Mouse (Mus musculus) embryonic facial prominence, embryonic 12.5 days (tissue): ENCODE results near the gene Nup155. TPM values are rescaled to one million over a fixed set of nuclear protein-coding genes. Genes with fewer than 3 reads are reported as not detected.

Source experiments
- ATAC-seq: fragments of 200-750 bp; cut with Nextera tagmentation; 2 replicates; pipeline ENCODE4 v1.8.0; 2017; ENCODE audit not compliant: insufficient number of reproducible peaks, insufficient read depth, low FRiP score, low TSS enrichment
- H3K27ac ChIP-seq: fragments of 300-500 bp; sonication (generic); 2 replicates; pipeline ENCODE4 v1.5.1; 2016; ENCODE audit warnings: mild to moderate bottlenecking
- H3K27me3 ChIP-seq: fragments of 300-500 bp; sonication (generic); 2 replicates; pipeline ENCODE4 v1.6.1; 2016; ENCODE audit warnings: mild to moderate bottlenecking, moderate library complexity
- H3K36me3 ChIP-seq: fragments of 300-500 bp; sonication (generic); 2 replicates; pipeline ENCODE4 v1.6.1; 2016; ENCODE audit warnings: mild to moderate bottlenecking
- H3K4me1 ChIP-seq: fragments of 300-500 bp; sonication (generic); 2 replicates; pipeline ENCODE4 v1.6.1; 2016
- H3K4me2 ChIP-seq: fragments of 300-500 bp; sonication (generic); replicated peaks from 2 replicates; pipeline ENCODE4 v1.6.1; 2016; ENCODE audit warnings: mild to moderate bottlenecking, moderate library complexity
- H3K4me3 ChIP-seq: fragments of 300-500 bp; sonication (generic); 2 replicates; pipeline ENCODE4 v1.5.1; 2016; ENCODE audit warnings: mild to moderate bottlenecking
- H3K9ac ChIP-seq: fragments of 300-500 bp; sonication (generic); 2 replicates; pipeline ENCODE4 v1.6.1; 2016; ENCODE audit warnings: mild to moderate bottlenecking, moderate library complexity
- H3K9me3 ChIP-seq: fragments of 300-500 bp; sonication (generic); 2 replicates; pipeline ENCODE4 v1.6.1; 2016; ENCODE audit warnings: mild to moderate bottlenecking, moderate library complexity
- WGBS: fragments of 180-500 bp; shearing (Covaris S2); methylation state at CpG from one replicate; pipeline ENCODE4 v1.1.7; 2016; 5-methylcytosine and 5-hydroxymethylcytosine counted together
- polyA plus RNA-seq: library from polyadenylated mRNA; unstranded; fragments of >200 nt; fragmentation: Nextera tagmentation; extraction: Ambion mirVana; gene quantifications from 2 replicates; pipeline ENCODE4 v1.2.1, GENCODE M21; 2016

The Nup155 gene
- polyA plus RNA-seq, 1 experiment from 2014 or later: 26.8 TPM

DNA sequence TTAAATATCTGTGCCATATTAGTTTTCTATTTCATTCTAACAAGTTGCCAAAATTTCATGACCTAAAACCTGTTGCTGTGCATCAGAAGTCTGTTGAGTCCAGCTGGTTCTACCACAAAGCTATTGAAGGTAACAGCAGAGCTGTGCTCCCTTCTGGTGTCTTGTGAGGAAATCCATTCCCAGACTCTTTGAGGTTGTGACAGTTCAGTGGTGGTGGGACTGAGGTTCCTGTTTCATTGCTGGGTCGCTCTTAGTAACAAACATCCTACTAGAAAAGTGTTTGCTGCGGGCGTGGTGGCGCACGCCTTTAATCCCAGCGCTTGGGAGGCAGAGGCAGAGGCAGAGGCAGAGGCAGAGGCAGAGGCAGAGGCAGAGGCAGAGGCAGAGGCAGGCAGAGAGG lies 99.3 kb downstream of the Nup155 start:
- no peak overlapping the region for H3K4me3 ChIP-seq
- H3K4me2 ChIP-seq: no peak overlapping the region
- no peak overlapping the region for H3K27ac ChIP-seq
- no peak overlapping the region for H3K9ac ChIP-seq
- H3K27me3 ChIP-seq: no peaks in the 10 kb centered on the region
- ATAC-seq: no peak
- no peaks in the 10 kb centered on the region for H3K9me3 ChIP-seq
- H3K4me1 ChIP-seq: no peaks in the 10 kb centered on the region
- H3K36me3 ChIP-seq: peaks cover 49% of the 10 kb centered on the region
- 91% methylated on average over 6 of the region's 6 CpGs for WGBS

Other genes with a start within 250 kb of the Nup155 start
- gene Wdr70, start 10.1 kb upstream of the Nup155 start, polyA plus RNA-seq: 64.1 and 69.4 TPM in 2 replicates
- 14.6 and 16.2 TPM in 2 replicates for gene Cplane1, start 59.8 kb downstream of the Nup155 start, polyA plus RNA-seq